Mouse (Mus musculus): Measurements from ENCODE around the gene Cdk15. TPM values are rescaled to one million over a fixed set of nuclear protein-coding genes. Genes with fewer than 3 reads are reported as not detected.
A peak's percentile ranks its signal among the peaks of the same experiment; 100 is the strongest.

The Cdk15 gene
- polyA plus RNA-seq, 1 experiment from 2014 or later: 0.84 TPM

DNA sequence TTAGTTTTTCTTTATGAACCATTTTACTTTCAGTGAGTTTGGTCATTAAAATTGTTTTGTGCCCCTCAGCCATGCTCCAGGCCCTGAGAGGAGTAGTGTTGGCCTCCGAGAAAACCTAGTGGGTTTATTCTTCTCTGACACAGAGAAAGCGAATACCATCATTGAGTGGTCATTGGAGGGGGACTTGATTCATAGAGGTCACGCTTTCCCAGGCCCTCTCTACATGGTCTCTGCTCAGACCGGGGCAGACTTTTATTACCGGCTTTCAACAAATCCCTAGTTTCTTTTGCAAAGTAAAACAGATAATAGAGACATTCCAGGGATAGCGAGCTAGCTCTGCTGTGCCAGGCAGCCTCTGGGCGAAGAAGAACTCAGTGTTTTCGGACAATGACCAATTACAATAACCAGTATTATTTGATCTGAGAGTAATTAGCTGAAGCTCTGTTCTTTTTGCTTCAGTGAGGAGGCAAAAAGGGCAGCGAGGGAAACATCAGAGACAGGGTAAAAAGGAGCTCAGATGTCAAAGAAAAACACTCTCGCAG is 70.2 kb downstream of the Cdk15 start:
- no peaks in the 10 kb centered on the region for H3K36me3 ChIP-seq (ENCODE audit: insufficient read depth, low read length)
- no peak for ATAC-seq (replicated peaks; ENCODE audit: low FRiP score, low read depth)
- peaks cover 15% of the 10 kb centered on the region for H3K4me1 ChIP-seq (replicated peaks; ENCODE audit: insufficient read depth, low read length)
- H3K9me3 ChIP-seq (replicated peaks; ENCODE audit: low read length): no peaks in the 10 kb centered on the region
- peak; percentile 80 for DNase-seq (ENCODE audit: low spot score)
- H3K27me3 ChIP-seq (ENCODE audit: insufficient read depth, low read length): no peaks in the 10 kb centered on the region
- peak overlapping the region; percentile 47; the same call in 1 of the 2 replicates for H3K27ac ChIP-seq
- 26% methylated on average over 10 of the region's 10 CpGs for WGBS
- H3K4me3 ChIP-seq (replicated peaks; ENCODE audit: low read depth, low read length): no peak overlapping the region
- H3K4me2 ChIP-seq (ENCODE audit: low read length): no peak overlapping the region
- TF ChIP-seq CTCF (IDR thresholded peaks at IDR 0.05; ENCODE audit: low read depth): no peak
- no peak overlapping the region for H3K9ac ChIP-seq (ENCODE audit: low read depth, low read length)

DNA sequence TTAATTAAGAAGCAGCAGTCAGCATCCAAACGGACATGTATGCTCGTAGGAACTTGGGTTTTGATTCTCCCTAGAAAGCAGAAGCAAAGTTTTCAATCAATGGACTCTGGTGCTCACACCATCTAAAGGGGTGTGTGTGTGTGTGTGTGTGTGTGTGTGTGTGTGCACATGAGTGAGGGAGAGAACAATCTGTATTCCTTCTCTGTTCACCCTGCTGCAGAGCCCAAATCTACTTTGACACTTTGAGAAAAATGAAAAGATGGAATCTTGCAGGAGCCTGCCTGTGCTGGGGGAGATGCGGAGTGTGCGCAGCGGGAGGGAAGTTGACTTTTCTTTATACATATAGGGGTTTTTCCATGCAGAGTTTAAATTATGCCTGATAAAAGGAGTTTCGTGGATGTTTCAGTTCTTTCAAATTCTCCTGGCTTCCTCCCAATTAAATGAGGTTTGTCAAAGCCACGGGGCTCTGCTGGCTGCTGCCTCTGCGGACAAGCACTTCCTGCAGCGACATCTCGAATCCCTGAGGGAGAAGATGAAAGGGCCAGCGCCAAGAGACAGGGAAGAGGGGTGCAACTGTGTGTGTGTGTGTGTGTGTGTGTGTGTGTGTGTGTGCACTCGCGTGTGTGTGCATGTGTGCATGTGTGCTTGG is 76.2 kb downstream of the Cdk15 start:
- no peak for ATAC-seq (replicated peaks; ENCODE audit: low FRiP score, low read depth)
- Histone ChIP-seq H3K4me3 (replicated peaks; ENCODE audit: low read depth, low read length) (no peak overlapping the region), H3K27me3 (ENCODE audit: insufficient read depth, low read length) (no peaks in the 10 kb centered on the region), H3K36me3 (ENCODE audit: insufficient read depth, low read length) (no peaks in the 10 kb centered on the region), H3K9me3 (replicated peaks; ENCODE audit: low read length) (no peaks in the 10 kb centered on the region), H3K27ac (no peak overlapping the region), H3K9ac (ENCODE audit: low read depth, low read length) (no peak overlapping the region), H3K4me2 (ENCODE audit: low read length) (no peak overlapping the region), H3K4me1 (replicated peaks; ENCODE audit: insufficient read depth, low read length) (peaks cover 30% of the 10 kb centered on the region)
- peak; percentile 61 for DNase-seq (ENCODE audit: low spot score)
- no peak for TF ChIP-seq CTCF (IDR thresholded peaks at IDR 0.05; ENCODE audit: low read depth)
- 42% methylated on average over 13 of the region's 13 CpGs for WGBS

DNA sequence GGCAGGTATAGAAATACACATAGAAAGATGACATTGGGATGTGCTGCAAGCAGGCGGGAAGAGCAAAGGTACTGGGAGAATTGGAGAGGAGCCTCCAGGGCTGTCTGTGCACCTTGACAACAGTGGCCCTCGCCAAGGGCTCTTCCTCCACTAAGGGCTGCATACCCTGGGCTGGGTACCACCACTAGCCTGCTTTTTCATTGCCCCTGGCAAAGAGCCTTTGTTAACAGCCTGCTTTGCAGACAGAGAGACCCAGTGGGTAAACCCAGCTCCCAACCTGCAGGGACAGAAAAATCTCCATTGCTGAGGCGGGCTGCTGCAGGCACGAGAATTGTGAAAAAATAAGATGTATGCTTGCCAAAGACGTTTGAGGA is 76.7 kb downstream of the Cdk15 start:
- Histone ChIP-seq H3K4me1 (replicated peaks; ENCODE audit: insufficient read depth, low read length) (peaks cover 26% of the 10 kb centered on the region), H3K4me2 (ENCODE audit: low read length) (no peak overlapping the region), H3K4me3 (replicated peaks; ENCODE audit: low read depth, low read length) (no peak overlapping the region), H3K9ac (ENCODE audit: low read depth, low read length) (no peak overlapping the region), H3K9me3 (replicated peaks; ENCODE audit: low read length) (no peaks in the 10 kb centered on the region), H3K27ac (no peak overlapping the region), H3K27me3 (ENCODE audit: insufficient read depth, low read length) (no peaks in the 10 kb centered on the region), H3K36me3 (ENCODE audit: insufficient read depth, low read length) (no peaks in the 10 kb centered on the region)
- no peak for DNase-seq (ENCODE audit: low spot score)
- ATAC-seq (replicated peaks; ENCODE audit: low FRiP score, low read depth): no peak
- 52% methylated on average over 5 of the region's 5 CpGs for WGBS
- TF ChIP-seq CTCF (IDR thresholded peaks at IDR 0.05; ENCODE audit: low read depth): no peak

DNA sequence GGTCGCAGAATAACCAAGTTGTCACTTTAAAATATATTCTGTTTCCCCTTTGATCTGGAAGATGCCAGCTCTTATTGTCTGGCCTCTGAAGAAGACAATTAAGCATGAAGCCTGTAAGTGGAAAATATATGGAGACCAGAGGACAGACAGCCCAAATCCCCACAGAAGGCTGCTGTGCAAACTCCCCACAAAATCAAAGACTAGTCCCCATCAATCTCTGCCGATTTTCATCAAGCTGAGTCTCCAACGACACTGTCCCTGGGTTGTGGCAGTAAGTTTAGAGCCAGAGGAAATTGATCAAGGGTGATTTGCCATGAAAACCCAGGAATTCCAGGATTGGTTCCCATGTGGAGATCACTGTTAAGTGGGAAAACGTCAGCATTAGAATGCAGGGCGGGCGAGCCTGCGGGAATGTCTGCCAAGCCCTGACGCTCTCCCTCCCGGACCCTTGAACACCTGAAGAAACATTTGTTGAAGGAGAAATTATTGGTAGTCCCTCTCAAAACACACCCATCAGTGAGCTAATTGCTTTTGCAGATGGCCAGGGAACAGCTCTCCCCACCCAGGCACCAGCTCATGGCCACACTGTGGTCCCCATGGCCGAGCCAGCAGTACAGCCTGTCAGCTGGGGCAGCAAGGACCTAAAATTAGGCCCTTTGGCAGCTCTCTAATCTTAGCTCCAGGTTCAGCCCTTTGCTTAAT is 77.3 kb downstream of the Cdk15 start:
- H3K4me1 ChIP-seq (replicated peaks; ENCODE audit: insufficient read depth, low read length): peaks cover 24% of the 10 kb centered on the region
- WGBS: 29% methylated on average over 10 of the region's 10 CpGs
- H3K9ac ChIP-seq (ENCODE audit: low read depth, low read length): no peak overlapping the region
- no peak overlapping the region for H3K4me3 ChIP-seq (replicated peaks; ENCODE audit: low read depth, low read length)
- no peaks in the 10 kb centered on the region for H3K27me3 ChIP-seq (ENCODE audit: insufficient read depth, low read length)
- no peak overlapping the region for H3K4me2 ChIP-seq (ENCODE audit: low read length)
- no peak; the same call in 1 of the 2 replicates for ATAC-seq (replicated peaks; ENCODE audit: low FRiP score, low read depth)
- no peaks in the 10 kb centered on the region for H3K9me3 ChIP-seq (replicated peaks; ENCODE audit: low read length)
- DNase-seq (ENCODE audit: low spot score): peak; percentile 34
- H3K27ac ChIP-seq: 0 out of 2 replicates have a peak overlapping the region, but pooled peaks have one; percentile 21
- TF ChIP-seq CTCF (IDR thresholded peaks at IDR 0.05; ENCODE audit: low read depth): no peak
- H3K36me3 ChIP-seq (ENCODE audit: insufficient read depth, low read length): no peaks in the 10 kb centered on the region

DNA sequence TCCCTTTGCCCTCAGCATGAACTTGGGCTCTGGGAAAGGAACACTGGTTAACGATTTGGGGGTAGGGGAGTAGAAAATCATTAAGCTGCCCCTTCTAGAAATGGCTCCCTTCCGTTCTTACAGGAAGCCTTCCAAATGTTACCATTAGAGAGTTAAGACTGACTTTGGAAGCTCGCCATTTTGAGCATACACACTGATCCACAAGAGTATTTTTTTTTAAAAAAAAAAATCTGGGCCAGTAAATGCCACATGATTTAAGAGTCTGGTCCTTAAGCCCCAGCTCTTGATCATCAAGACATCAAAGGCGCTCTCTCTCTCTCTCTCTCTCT is 77.8 kb downstream of the Cdk15 start:
- no peak for TF ChIP-seq CTCF (IDR thresholded peaks at IDR 0.05; ENCODE audit: low read depth)
- Histone ChIP-seq H3K9ac (ENCODE audit: low read depth, low read length) (no peak overlapping the region), H3K4me3 (replicated peaks; ENCODE audit: low read depth, low read length) (no peak overlapping the region), H3K9me3 (replicated peaks; ENCODE audit: low read length) (no peaks in the 10 kb centered on the region), H3K36me3 (ENCODE audit: insufficient read depth, low read length) (no peaks in the 10 kb centered on the region), H3K27me3 (ENCODE audit: insufficient read depth, low read length) (no peaks in the 10 kb centered on the region), H3K27ac (0 out of 2 replicates have a peak overlapping the region, but pooled peaks have one; percentile 21), H3K4me2 (ENCODE audit: low read length) (no peak overlapping the region), H3K4me1 (replicated peaks; ENCODE audit: insufficient read depth, low read length) (peaks cover 24% of the 10 kb centered on the region)
- peak; percentile 64 for DNase-seq (ENCODE audit: low spot score)
- ATAC-seq (replicated peaks; ENCODE audit: low FRiP score, low read depth): no peak
- 27% methylated on average over 4 of the region's 4 CpGs for WGBS

DNA sequence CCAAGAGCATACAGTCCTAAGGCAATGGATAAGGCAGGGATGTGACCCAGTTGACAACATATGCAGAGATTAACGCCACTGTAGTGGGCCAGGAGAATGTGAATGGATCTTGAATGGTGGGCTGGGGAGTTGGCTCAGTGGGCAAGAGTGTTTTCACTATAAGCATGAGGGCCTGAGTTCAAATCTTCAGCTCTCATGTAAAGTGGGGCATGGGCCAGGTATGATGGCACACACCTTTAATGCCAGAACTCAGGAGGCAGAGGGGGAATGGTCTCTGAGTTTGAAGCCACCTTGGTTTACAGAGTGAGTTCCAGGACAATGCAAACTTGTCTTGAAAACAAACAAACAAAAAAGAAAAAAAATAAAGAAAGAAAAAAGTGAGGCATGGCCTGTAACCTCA is 79.5 kb downstream of the Cdk15 start:
- no peak overlapping the region for H3K27ac ChIP-seq
- DNase-seq (ENCODE audit: low spot score) (no peak), ATAC-seq (replicated peaks; ENCODE audit: low FRiP score, low read depth) (no peak)
- H3K4me2 ChIP-seq (ENCODE audit: low read length): no peak overlapping the region
- no peaks in the 10 kb centered on the region for H3K36me3 ChIP-seq (ENCODE audit: insufficient read depth, low read length)
- H3K27me3 ChIP-seq (ENCODE audit: insufficient read depth, low read length): no peaks in the 10 kb centered on the region
- no peak for TF ChIP-seq CTCF (IDR thresholded peaks at IDR 0.05; ENCODE audit: low read depth)
- H3K4me1 ChIP-seq (replicated peaks; ENCODE audit: insufficient read depth, low read length): peaks cover 24% of the 10 kb centered on the region
- H3K4me3 ChIP-seq (replicated peaks; ENCODE audit: low read depth, low read length): no peak overlapping the region
- no peak overlapping the region for H3K9ac ChIP-seq (ENCODE audit: low read depth, low read length)
- H3K9me3 ChIP-seq (replicated peaks; ENCODE audit: low read length): no peaks in the 10 kb centered on the region
- 100% methylated on average over 1 of the region's 1 CpGs for WGBS
